Mouse (Mus musculus) left cerebral cortex, adult 2 months (tissue): ENCODE data around the gene Rcc1l. TPM values are rescaled to one million over a fixed set of nuclear protein-coding genes. Genes with fewer than 3 reads are reported as not detected.

Source experiments
- DNase-seq, 2 experiments: peaks; one replicate each; pipeline ENCODE4 v3.0.0; 2021 to 2022; ENCODE audit warnings: low spot score in 2 of 2, mixed read lengths in 1 of 2; ENCODE audit errors: extremely low spot score in 1 of 2
- H3K27ac ChIP-seq: fragments of 200-600 bp; 2 replicates; pipeline ENCODE4 v1.8.1; 2022
- H3K4me3 ChIP-seq: fragments of 200-600 bp; 2 replicates; pipeline ENCODE4 v1.8.1; 2022
- CTCF ChIP-seq: fragments of 200-600 bp; IDR thresholded peaks from 2 replicates; pipeline ENCODE4 v1.8.1; 2022; ENCODE audit warnings: antibody characterized with exemption, mild to moderate bottlenecking, moderate library complexity
- intact Hi-C: fragments of 180-260 bp; cut with DNase I; formaldehyde crosslinking; loops from one replicate; pipeline ENCODE4 v1.15.1; 2025
- total RNA-seq, 2 experiments: library from RNA; stranded (reverse); gene quantifications; 2 replicates each; pipeline ENCODE4 v1.2.3; 2021

Gene Rcc1l
- total RNA-seq, 2 experiments from 2014 or later = 15.4 to 19.2 TPM

GRCm38 (mm10) chr5:134168033-134168432, 8.5 kb downstream of the Rcc1l start:
- Histone ChIP-seq H3K4me3 (no peak overlapping the region), H3K27ac (no peak overlapping the region)
- no peak for DNase-seq
- intact Hi-C loops = no loop called here
- TF ChIP-seq CTCF = no peak

- TF ChIP-seq CTCF = no peak
These were observed 9.9 kb downstream of the Rcc1l start for GRCm38 (mm10) chr5:134166642-134167041.

GRCm38 (mm10) chr5:134164688-134165087, 11.9 kb downstream of the Rcc1l start:
- Histone ChIP-seq H3K27ac (no peak overlapping the region), H3K4me3 (no peak overlapping the region)
- DNase-seq = no peak
- intact Hi-C loops = no loop called here
- no peak for TF ChIP-seq CTCF

More at GRCm38 (mm10) chr5:134166642-134167041, 9.9 kb downstream of the Rcc1l start:
- DNase-seq = no peak
- Histone ChIP-seq H3K27ac (no peak overlapping the region), H3K4me3 (no peak overlapping the region)
- intact Hi-C loops = no loop called here

GRCm38 (mm10) chr5:134155916-134156466, 20.6 kb downstream of the Rcc1l start:
- Histone ChIP-seq H3K4me3 (no peak overlapping the region), H3K27ac (no peak overlapping the region)
- DNase-seq = no peak
- no peak for TF ChIP-seq CTCF
- intact Hi-C loops = no loop called here

GRCm38 (mm10) chr5:134151895-134152294, 24.7 kb downstream of the Rcc1l start:
- Histone ChIP-seq H3K4me3 (no peak overlapping the region), H3K27ac (no peak overlapping the region)
- intact Hi-C loops = no loop called here
- TF ChIP-seq CTCF = no peak
- no peak for DNase-seq

GRCm38 (mm10) chr5:134148153-134148552, 28.4 kb downstream of the Rcc1l start:
- Histone ChIP-seq H3K27ac (no peak overlapping the region), H3K4me3 (no peak overlapping the region)
- no peak for TF ChIP-seq CTCF
- intact Hi-C loops = no loop called here
- DNase-seq = no peak

- DNase-seq = no peak
- no peak for TF ChIP-seq CTCF
- Histone ChIP-seq H3K27ac (no peak overlapping the region), H3K4me3 (no peak overlapping the region)
- intact Hi-C loops = no loop called here
These were observed 29.3 kb downstream of the Rcc1l start for GRCm38 (mm10) chr5:134147194-134147753.

- no peak for DNase-seq
- Histone ChIP-seq H3K4me3 (no peak overlapping the region), H3K27ac (no peak overlapping the region)
- intact Hi-C loops = no loop called here
- TF ChIP-seq CTCF = no peak; the same call in 1 of the 2 replicates
These were observed 31.6 kb downstream of the Rcc1l start for GRCm38 (mm10) chr5:134144986-134145385.

GRCm38 (mm10) chr5:134142381-134142780, 34.2 kb downstream of the Rcc1l start:
- no peak overlapping the region for H3K4me3 ChIP-seq
- DNase-seq = no peak
- intact Hi-C loops = no loop called here
- H3K27ac ChIP-seq = no peak overlapping the region
- TF ChIP-seq CTCF = no peak

- DNase-seq = no peak
- intact Hi-C loops = no loop called here
- no peak overlapping the region for H3K27ac ChIP-seq
- H3K4me3 ChIP-seq = no peak overlapping the region
- no peak for TF ChIP-seq CTCF
These were observed 35.3 kb downstream of the Rcc1l start for GRCm38 (mm10) chr5:134141236-134141635.

- no peak overlapping the region for H3K27ac ChIP-seq
- no peak for DNase-seq
- intact Hi-C loops = no loop called here
- peak; percentile 20 for TF ChIP-seq CTCF
- no peak overlapping the region for H3K4me3 ChIP-seq
These were observed 37.1 kb downstream of the Rcc1l start for GRCm38 (mm10) chr5:134139429-134139828.

- intact Hi-C loops = no loop called here
- no peak for DNase-seq
- no peak overlapping the region for H3K27ac ChIP-seq
- no peak for TF ChIP-seq CTCF
- H3K4me3 ChIP-seq = no peak overlapping the region
These were observed 38.6 kb downstream of the Rcc1l start for GRCm38 (mm10) chr5:134137933-134138332.

- DNase-seq = no peak
- no peak for TF ChIP-seq CTCF
- intact Hi-C loops = no loop called here
- no peak overlapping the region for H3K27ac ChIP-seq
- no peak overlapping the region for H3K4me3 ChIP-seq
These were observed 40.6 kb downstream of the Rcc1l start for GRCm38 (mm10) chr5:134136022-134136421.
